Mouse (Mus musculus) spleen, embryonic (tissue): ENCODE results near the gene Mmp23.
"Not testable (repeated sequence)": the region's sequence is repeated elsewhere in the genome, so short reads cannot be mapped to it uniquely, and the experiment has no call there.

Experiments used
- CTCF ChIA-PET: fragments of 350-600 bp; sonication (Branson Sonifier 250); formaldehyde crosslinking; loops from one replicate; lab custom pipeline; 2022; lab: Charles Lee

The Mmp23 gene

GRCm38 (mm10) chr4:155653086-155653450, at the start of gene Mmp23:
Mmp23 (minus strand) TSS chr4:155653384.
- CTCF ChIA-PET: no interaction called here

- CTCF ChIA-PET: no interaction called here
These were observed 47.2 kb upstream of the Mmp23 start for GRCm38 (mm10) chr4:155700425-155700824.

- CTCF ChIA-PET: interaction anchor here (0.7 kb wide), 1 partner anchor 178 kb away, joined by 9 read pairs; no protein-coding TSS in a partner anchor
These were observed 43.4 kb upstream of the Mmp23 start for GRCm38 (mm10) chr4:155696261-155697255.

DNA sequence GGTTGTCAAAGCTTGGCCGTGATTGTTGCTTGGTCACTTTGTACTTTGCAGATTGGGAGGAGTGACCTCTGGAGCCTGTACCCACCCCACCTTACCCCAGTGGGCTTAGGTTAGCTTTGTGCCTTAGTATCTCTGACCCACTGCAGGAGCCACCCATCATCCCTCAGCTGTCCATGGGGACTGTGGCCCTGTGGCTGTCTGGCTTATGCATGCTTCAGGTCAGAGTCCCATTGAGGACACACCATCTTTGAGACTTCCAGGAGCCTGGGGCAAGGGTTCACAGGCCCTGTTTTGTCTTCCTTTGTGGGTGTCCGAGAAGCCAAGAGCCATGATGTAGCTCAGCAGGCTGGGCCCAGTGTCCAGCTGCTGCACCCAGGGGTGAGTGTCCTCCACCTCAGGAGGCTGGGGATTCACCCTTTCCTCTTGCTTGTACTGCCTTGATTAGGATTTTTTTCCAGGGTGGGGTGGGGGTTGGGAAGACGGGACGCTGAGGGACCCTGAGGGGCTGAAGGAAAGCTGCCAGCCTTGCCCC, 42.4 kb upstream of the Mmp23 start:
- CTCF ChIA-PET: no interaction called here

DNA sequence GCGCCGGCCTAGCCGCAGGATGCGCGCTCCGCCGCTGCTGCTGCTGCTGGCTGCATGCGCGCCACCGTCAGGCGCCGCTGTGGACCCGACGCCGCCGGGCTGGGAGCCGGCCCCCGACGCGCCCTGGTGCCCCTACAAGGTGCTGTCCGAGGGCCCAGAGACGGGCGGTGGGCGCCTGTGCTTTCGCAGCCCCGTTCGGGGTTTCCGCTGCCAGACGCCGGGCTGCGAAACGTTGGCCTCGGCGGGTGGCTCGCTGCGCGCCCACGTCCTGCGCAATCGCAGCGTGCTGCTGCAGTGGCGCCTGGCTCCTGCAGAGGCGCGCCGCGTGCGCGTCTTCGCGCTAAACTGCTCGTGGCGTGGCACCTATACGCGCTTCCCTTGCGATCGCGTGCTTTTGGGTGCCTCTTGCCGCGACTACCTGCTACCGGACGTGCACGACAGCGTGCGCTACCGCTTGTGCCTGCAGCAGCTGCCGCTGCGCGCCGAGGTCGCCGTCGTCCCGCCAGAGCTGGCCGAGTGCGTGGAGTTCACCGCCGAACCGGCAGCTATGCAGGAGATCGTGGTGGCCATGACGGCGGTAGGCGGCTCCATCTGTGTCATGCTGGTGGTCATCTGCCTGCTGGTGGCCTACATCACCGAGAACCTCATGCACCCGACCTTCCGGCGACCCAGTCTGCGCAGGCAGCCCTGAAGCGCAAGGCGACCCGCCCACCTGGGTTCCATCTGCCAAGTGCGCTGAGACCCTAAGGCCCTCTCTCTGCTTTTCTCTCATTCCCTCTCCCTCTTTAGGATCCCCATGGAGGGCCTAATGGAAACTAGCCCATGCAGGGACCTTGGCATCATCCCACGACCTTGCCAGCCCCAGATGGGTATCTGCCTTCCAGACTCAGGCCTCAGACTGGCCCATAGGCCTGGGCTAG, 41.6 kb upstream of the Mmp23 start:
- CTCF ChIA-PET: no interaction called here

GRCm38 (mm10) chr4:155694111-155694481, 40.9 kb upstream of the Mmp23 start, which contains the start of gene Fndc10:
Fndc10 (plus strand) TSS chr4:155694342.
- CTCF ChIA-PET: no interaction called here

GRCm38 (mm10) chr4:155692421-155692820, 39.2 kb upstream of the Mmp23 start:
- CTCF ChIA-PET: no interaction called here

DNA sequence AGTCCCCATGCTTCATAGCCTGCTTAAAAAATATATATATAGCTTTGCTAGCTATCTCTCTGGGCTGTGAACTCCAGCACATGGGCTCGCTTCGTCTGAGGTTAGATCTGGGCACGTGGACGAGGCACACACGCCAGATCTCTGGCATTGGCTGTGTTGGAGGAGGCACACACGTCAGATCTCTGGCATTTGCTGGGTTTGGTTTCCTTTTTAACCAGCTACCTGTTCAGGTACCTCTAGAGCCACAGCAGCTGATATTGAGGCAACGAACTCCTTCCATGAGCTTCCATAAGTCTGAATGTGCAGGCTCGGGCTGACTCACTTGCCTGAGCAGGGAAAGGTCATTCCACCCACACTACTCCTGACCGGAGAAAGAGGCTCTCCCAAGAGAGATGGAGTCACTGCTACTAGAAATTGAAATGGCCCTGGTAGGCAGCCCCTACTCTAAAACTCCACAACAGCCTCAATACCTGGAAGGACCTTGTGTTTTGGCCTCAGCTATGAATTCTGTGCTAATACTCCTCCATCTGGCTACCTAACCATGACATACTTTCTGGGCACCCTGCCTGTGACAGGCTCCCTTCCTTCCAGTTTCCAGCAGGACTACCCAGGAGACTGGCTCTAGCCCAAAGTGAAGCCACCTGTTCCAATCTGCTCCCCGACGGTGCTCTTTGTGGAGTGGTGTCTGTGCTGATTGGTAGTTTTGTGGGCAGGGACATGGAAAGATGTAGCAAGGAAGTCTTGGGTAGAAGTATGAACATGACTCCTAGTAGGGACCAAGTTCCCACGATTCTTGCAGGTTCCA, 37.6 kb upstream of the Mmp23 start:
- CTCF ChIA-PET: no interaction called here

GRCm38 (mm10) chr4:155687764-155688163, 34.6 kb upstream of the Mmp23 start:
- CTCF ChIA-PET: not testable (repeated sequence)

GRCm38 (mm10) chr4:155683670-155684277, 30.6 kb upstream of the Mmp23 start:
- CTCF ChIA-PET: interaction anchor here (0.7 kb wide), 1 partner anchor 26 kb away, joined by 4 read pairs; no protein-coding TSS in a partner anchor

DNA sequence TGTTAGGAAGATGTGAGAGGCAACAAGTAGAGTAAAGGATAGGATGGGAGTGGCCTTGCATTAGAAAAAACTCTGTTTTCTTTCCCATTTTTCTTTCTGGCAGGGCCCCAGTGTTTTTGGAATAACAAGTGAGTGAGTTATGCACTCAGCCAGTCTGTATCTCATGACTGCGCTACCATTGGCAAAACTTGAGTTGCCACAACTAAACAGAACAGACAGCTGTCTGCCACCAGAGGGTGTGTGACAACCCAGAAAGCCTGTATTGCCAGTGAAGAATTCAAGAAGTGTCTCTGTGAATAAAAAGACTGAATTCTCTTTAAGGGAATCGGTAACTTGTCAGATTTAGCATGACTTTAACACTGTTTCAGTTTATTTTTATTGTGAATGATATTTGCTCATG, 22.8 kb upstream of the Mmp23 start:
- CTCF ChIA-PET: interaction anchor here (0.7 kb wide), 1 partner anchor 44 kb away, joined by 3 read pairs; no protein-coding TSS in a partner anchor

- CTCF ChIA-PET: no interaction called here
These were observed 18.9 kb upstream of the Mmp23 start for GRCm38 (mm10) chr4:155672082-155672481.

DNA sequence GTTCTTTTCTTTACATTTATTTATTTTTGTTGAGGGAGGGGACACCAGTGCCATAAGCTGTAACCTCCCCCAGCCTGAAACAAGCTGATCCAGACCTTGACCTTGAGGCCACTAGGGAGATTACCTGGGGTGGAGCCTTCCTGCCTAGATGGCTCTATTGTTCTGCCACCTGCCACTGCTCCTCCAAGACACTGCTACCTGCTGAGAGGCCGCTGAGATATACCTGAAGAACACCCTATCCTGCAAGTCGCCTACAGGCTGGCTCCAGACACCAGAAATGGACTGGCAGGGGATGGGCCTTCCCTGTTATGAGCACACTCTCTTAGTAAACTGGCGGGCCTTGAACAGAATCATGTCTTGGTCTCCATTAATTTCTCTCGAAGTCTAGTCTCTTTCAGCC, 17.1 kb upstream of the Mmp23 start:
- CTCF ChIA-PET: interaction anchor here (0.6 kb wide), 1 partner anchor 113 kb away, joined by 4 read pairs; no protein-coding TSS in a partner anchor

- CTCF ChIA-PET: no interaction called here
These were observed 16.5 kb upstream of the Mmp23 start for GRCm38 (mm10) chr4:155669598-155670075.

DNA sequence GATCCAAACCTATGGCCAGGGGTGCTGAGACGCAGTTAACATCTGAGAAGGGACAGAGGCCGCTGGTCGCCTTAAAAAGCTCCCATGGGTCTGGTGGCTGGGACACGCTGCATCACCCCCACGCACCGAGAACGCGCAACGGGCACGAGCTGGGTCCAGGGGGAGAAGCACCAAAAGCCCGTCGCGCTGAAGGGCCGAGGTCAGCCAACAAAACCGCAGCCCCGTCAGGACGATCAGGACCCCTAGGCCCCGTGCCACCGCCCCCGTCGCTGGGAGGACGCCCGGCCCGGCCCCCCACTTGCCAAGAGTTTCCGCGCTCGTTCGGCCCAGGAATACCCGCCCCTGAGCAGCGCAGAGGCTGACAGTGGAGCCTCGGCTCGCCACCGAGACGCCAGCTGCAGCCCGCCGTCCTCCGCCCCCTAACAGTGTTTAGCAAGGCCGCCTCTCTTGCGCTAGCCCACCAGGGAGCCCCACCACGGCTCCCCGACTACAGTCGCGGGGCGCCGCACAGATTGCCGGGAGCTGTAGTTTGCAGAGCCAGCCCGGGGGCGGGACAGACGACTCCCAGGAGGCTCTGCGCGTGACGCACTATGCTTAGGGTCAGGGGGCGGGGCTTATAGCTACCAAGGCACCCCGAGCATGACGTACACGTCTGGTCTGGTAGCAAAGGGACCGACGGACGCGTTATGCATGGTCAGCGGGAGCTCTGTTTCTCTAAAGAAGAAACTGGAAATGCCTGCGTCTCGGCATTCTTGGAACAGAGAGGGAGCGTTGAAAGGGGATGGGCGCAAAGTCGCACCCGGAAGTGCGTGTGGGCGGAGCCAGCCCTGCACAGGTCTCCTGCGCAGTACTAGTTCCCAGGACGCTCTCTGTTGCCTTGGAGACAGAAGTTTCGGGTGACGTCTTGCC, 15.8 kb upstream of the Mmp23 start, which contains the start of gene Mib2:
Mib2 (minus strand) TSS at position 510 of the 909 bp plus-strand sequence.
- CTCF ChIA-PET: interaction anchor here (0.6 to 1.1 kb wide), 2 partner anchors 15 to 67 kb away, joined by 3 read pairs; no protein-coding TSS in a partner anchor

DNA sequence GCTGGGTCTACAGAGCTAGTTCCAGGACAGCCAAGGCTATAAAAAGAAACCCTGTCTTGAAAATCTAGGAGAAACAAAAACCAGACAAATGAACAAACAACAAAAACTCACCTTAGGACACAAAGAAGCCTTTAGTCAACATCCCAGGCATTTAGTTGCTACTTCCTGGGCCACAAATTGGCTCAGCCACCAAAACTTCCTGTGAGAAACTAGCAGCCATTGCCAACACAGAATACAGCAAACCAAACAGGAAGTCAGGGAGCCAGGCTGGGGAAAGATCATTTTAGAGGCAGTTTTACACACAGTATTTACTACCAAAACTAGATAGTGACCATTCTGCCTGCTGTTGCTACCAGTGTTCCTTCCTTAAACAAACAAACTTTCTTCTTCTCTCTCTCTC, 13.7 kb upstream of the Mmp23 start:
- CTCF ChIA-PET: no interaction called here

DNA sequence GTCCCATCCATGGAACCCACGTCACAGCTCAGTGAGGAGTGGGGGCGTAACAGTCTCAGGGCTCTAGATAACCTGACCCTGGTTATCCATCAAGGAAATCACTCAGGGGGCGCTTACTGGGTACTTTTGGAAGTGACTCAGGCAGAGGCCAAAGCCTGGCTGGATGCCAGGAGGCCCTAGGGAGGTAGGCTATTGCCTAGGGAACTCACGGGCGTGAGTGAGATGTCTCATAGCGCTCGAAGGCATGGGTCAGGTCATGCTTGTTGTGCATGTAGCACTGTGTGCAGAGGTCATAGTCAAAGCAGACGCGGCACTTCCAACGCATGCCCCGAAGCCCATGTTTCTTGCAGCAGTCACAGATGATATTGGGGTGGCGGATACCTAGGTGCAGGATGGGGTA, 7.5 kb upstream of the Mmp23 start:
- CTCF ChIA-PET: no interaction called here

GRCm38 (mm10) chr4:155658961-155659360, 5.8 kb upstream of the Mmp23 start:
- CTCF ChIA-PET: no interaction called here

- CTCF ChIA-PET: interaction anchor here (0.6 kb wide), 1 partner anchor 26 kb away, joined by 5 read pairs; no protein-coding TSS in a partner anchor
These were observed 3.1 kb upstream of the Mmp23 start for GRCm38 (mm10) chr4:155656214-155656751.
